Mouse (Mus musculus) brain, embryonic 14.5 days (tissue): Measurements from ENCODE around the gene Gm49630.
"Not testable (repeated sequence)": the region's sequence is repeated elsewhere in the genome, so short reads cannot be mapped to it uniquely, and the experiment has no call there.

Experiments
- CTCF ChIP-seq: fragments of 200-500 bp; IDR thresholded peaks from 2 replicates; pipeline ENCODE4 v1.5.1; 2012; ENCODE audit warnings: inconsistent platforms, mild to moderate bottlenecking, moderate library complexity, borderline replicate concordance; ENCODE audit not compliant: insufficient read depth, insufficient read length; ENCODE audit errors: extremely low read depth
- POLR2A ChIP-seq: fragments of 200-500 bp; IDR thresholded peaks from 2 replicates; pipeline ENCODE4 v1.6.1; 2012; ENCODE audit warnings: mild to moderate bottlenecking, inconsistent platforms, borderline replicate concordance; ENCODE audit not compliant: poor library complexity, insufficient read depth, insufficient read length, severe bottlenecking; ENCODE audit errors: extremely low read depth

DNA sequence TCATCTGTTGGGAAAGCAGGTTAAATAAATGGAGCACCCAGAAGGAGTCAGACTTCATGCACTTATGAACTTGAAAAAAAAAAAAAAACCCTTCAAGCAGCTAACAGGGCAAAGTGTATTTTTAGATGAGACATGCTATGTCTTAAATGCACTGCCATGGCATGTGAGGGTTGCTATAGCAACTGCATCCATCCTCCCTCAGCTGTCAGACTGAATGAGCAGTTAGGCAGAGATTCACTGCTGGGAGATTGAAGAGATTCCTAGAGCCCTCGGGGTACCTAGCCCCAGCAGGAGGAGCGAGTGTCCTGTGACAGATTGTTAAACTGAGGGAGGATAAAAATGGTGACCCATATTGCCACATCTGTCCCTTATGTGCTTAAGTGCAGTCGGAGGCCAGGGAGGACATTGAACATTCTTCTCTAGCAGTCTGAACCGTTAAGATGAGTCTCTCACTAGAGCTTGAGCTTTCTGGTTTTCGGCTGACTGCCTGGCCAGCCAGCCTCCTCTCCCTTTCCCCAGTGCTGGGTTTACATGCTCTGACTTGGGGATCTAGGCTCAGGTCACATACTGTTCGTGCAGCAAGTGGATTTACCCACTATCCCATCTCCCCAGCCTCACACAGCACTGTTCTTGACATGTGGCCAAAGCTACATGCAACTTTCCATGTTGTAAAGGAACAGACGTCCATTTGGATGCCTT is 5.0 kb downstream of the Gm49630 start:
- TF ChIP-seq CTCF, POLR2A: not testable (repeated sequence)
